Mouse (Mus musculus) 3T3-L1 (cell line): ENCODE results near the gene Serpinb8.

Experiments
- DNase-seq: peaks from one replicate; pipeline ENCODE4 v3.0.0-alpha.2; 2015; ENCODE audit warnings: low read depth, low spot score

Gene Serpinb8

DNA sequence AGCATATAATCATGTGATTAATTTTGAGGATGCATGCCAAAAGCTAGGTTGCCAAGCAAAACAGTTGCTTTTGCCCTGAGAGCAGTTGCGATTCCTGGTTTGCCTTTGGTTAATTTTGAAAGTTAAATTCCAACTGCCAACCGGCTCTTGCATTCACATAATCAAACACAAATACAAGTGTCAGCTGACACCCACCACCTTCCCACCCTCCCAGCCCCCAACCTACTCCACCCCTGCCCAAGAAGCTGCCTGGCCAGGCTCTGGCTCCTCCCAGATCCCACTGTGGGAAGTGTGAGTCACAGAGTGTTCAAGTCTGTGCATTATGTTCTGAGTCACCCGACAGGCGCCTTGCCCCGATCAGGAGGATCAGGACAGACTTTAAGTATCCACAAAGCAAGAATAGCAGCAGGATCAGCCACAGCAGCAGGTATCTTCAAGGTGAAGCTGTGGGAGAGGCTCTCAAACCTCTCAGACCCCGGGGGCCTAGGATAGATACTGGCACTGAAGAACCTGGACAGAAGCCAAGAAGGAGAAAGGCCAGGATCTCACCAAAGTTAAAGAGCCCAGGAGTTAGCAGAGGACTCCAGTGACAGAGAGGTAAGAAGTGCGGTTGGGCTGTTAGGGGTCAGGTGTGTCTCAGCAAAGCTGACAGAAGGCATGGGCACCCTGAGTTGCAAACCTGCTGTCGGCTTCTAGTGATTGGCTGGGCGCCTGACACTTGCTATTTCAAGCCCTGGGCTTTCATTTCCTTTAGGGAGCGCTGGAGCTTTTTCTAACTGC lies at the start of gene Serpinb8:
Serpinb8 (plus strand) TSS at position 316 of the 780 bp plus-strand sequence.
- DNase-seq, result peak; percentile 95

DNA sequence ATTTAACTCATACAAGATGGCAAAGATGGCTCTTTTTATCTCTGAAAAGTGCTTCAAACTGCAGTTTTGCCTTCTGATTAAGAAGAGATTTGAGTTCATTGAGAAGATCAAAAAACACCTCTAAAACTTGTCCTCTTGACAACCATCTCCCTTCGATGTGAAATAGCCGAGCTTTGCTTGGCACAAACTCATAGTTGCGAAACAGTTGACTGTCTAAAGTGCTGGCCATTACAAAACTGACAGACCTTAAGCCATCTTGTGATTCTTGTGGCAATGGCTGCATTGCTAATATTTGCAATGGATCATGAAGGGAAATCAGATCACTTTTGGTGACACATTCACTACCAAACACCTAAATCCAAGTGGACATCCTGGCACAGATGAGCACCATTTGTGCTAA lies 30.3 kb upstream of the Serpinb8 start:
- no peak for DNase-seq

DNA sequence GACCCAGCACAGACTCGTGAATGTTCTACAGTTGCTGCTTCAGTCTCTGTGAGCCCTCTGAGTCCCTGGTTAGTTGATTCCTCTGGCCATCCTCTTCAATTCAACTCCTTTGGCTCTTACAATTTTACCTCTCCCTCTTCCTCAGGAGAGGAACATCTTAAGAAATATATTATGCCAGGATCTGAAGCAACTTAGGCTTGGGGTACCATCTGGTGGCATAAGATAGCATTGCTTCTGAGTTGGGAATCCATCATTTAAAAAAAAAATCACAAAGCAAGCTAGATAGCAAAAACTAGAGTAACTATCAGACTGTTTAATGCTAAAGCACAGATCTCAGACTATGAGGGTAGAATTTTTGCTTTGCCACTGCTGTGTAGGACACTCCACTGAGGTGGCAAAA lies 27.7 kb upstream of the Serpinb8 start:
- peak; percentile 64 for DNase-seq

DNA sequence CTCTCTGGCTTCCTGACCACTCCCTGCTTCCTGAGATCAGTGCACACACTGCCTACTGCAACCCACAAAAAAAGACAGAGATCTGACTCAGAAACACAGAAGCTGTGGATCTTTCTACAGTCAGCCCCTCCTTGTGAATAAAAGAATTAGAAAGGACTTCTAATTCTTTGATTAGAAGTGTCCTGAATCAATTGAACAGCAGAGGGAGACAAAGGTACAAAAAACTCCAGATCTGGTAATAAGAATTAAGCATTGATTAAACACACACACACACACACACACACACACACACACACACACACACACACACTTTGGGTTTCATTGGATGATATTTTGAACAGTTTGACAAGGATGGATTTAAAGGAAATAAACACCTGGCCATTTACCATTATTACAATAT lies 24.2 kb upstream of the Serpinb8 start:
- peak; percentile 54 for DNase-seq

DNA sequence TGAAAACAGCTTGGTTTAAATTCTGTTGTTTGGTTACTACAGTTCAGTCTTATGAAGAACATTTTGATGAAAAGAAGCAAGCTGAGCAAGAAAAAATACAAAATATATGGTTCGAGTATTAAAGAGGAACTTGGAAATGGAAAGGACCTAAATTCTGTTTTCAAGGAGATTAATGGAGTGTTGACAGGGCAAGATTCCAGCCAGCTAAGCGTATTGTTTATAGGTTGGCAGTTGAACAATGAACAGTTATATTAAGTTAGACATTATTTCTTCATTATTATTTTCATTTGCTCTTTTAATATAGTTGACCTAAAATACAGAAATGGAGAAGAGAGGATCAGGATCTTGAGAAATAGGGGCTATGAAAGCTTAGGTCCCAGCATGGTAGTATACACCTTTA lies 13.7 kb upstream of the Serpinb8 start:
- DNase-seq, result peak; percentile 31

DNA sequence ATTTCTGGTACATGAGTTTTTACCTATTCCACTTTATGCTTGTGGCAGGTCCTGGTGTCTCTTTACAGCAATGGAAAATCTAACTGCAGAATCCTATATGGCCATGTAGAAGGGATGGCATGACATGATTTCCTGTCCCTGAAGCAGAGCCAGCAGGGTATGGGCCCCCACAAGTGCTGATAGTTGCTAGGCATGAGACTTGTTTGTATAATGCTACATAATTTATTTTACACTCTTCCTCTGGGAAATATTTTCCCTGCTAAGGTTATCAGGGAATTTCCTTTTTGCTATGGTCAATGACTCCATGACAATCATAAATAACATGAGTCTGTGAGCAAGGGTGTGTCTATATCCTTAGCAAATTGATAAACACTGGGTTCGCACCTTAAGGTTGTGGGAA lies 12.3 kb upstream of the Serpinb8 start:
- DNase-seq, result no peak

DNA sequence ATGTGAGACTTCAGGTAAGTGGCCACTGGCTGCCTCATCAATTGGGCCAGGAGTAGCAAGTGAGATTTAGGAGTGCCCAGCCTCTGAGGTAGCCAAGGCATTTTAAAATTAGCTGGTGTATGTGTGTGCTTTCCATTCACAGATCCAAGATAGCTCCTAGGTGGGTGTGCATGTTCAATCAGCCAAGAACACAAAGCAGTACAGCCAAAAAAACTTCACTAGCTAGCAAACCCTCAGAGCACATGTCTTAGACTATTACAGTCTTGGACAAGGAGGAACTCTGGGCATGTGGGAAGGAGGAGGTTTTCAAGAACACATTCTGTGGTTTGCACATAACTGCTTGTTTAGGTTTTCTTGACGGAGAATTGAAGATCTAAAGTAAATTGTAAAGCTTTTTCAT lies 8.6 kb upstream of the Serpinb8 start:
- DNase-seq, result no peak

DNA sequence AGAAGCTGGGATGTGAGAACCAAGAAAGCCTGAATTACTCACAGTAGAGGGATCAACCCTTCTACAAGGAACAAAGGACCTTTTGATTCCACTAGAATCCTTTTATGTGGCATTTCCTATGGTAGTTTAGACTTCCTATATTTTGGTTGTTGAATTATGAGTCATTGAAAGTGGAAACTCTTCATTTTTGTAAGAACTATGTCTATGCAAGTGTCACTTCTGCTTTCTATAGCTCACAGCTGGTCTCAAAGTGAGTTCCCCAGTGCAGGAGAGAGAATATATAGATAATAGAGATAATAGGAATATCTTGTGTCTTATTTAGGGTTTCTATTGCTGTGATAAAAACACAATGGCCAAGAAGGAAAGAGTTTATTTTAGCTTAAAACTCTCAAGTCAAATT lies 6.9 kb upstream of the Serpinb8 start:
- peak; percentile 39 for DNase-seq

DNA sequence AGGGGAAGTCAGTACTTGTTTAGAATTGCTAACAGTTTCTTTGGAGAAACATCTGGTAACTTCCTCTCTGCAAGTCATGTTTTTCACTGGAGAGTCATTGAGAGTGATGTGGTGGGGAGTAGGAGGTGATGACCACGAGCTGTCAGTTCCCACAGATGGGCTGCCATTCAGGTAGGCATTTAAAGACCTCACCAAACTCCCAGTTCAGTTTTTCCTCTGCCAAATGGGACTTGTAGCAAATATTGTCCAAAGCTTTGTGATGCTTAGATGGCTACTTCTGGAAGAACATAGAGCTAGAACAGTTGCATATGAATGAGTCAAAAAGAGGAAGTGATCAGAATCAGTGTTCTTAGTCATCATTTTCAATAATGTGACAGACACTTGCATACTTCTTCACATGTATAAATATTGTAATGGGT lies 5.8 kb upstream of the Serpinb8 start:
- DNase-seq, result no peak

DNA sequence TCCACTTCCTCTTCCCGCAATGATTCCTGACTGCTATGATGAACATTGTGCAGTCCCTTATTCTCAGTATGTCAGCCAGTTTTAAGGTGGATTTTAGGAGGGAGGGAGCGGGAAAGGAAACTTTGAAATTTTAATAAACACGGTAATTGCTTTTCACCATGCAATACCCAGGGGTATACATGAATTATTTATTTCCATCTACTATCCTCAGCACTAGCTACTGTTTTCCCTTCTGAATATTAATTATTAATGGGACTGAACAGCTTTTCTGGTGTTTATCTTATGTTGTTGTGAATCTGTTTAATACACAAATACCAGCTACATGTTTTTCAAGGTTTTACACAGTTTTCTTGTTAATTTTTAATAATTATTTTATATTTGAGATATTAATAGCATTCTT lies 4.9 kb upstream of the Serpinb8 start:
- no peak for DNase-seq

DNA sequence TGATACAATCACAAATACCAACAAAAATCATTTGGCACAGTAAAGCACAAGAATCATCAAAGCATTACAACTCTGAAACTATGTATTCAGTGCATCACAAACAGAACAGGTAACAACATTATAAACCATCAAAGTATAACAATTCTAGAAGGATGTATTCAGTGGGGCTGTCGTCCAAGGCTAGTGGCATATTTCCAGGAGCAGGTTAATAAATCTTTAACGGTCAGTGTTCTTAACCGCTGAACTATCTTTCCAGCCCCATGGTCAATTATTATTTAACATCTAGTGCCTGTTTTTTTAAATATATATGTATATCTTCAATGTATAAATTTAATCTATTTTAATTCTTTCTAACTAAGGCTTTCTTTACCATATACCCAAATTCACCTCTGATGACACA lies 3.6 kb upstream of the Serpinb8 start:
- DNase-seq, result no peak

DNA sequence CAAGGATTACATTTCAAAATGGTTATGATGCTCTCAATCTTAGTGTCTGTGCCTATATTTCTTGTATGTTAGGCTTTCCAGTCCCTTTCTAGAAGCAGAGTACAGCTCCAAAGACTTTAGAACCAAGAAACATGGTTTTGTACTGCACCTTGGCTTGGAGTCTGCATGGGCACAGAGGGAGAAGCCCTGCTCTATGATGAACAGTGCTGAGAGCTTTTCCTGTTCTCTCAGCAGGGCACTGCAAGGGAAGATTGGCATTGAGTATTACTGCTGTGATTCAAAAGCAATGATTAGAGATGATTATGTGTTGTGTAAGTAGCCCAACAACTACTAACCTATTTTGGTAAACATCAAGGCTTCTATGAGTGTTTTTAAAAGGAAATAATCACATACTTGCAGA lies 1.6 kb upstream of the Serpinb8 start:
- DNase-seq, result no peak

DNA sequence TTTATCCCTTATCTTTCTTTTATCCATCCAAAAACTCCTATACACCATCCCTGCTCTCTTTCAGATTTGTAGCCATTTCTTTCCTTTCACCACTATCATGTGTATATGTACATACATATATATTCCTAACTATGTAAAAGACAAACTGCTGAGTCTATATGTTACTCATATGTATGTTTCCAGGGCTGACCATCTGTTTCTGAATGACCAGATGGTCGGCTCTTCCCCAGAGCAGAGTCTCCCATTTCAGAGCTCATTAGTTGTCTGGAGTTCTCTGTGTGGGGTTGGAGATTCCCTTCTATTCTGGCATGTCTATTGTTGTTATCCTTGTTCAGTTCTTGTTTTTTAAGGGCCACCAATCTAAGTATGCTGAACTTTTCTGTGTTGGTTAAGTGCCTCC lies 1.2 kb upstream of the Serpinb8 start:
- DNase-seq, result no peak

DNA sequence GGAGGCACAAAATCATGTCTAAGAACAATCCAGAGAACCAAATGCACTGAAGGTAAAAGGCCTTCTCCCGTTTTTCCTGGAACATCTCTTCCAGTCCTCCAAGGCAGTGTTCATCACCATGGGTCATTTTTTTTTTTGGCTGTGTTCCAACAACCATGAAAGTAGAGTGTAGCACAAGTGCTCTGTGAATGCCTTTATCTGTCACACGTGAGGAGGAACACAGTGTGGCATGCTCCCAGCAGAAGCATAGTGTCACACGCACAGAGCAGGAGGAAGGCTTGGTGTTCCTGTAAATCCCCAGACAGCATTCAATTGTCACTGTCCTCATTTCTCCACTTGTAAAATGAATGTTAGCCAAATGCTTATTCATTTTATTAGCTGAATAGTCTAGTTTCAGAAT lies 2.8 kb downstream of the Serpinb8 start:
- DNase-seq, result no peak

DNA sequence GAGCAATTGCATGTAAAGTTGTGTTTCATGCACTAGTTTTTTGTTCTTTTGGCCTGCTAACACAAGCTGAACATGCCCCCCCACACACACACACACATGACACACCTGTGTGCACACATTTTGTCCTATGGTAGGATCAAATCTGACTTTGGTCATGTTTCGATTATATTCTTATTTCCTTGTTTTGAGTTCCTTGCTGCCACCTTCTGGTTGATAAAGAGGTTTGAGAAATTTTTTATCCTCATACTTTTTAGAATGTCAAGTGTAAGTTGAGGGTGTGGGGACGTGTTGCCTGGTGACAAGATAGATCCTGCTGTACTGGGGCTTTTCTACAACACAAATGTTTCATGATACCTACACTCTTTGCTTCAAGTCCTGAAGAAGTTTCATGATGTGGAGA lies 3.7 kb downstream of the Serpinb8 start:
- peak; percentile 48 for DNase-seq

DNA sequence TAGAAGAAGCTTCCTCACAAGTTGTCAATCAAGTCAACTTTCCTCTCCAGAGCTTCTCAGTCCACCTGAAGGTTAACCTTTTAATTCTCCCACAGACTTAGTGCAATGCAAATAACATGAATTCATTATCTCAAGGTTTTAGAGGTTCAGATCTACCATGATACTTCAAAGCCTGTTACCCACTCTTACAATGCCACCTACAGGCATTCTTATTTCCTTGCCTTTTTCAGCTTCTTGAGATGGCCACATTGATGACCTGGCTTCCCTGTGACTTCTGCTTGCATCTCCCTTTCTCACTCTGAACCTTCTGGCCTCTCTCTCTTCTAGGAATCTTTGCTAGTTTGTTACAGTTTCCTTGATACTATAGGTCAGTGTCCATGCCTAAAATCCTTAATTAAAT lies 7.1 kb downstream of the Serpinb8 start:
- no peak for DNase-seq

DNA sequence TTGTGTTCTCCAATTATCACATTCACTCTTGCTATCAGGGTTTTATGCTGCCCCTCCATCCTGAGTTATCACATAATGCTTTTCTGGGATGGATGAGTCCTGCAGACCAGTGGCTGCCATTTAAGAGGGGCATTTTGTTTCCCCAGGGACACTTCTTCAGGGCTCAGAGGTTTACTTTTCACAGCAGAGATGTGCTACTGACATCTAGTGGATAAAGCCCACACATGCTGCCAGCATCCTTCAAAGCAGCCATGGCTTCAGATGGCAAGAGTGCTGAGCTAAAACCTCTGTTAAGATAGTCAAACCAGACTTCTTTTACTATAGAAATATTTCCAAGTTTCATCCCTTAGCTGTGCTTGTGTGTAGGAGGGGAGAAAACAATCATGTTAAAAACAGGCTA lies 8.7 kb downstream of the Serpinb8 start:
- peak; percentile 54 for DNase-seq

DNA sequence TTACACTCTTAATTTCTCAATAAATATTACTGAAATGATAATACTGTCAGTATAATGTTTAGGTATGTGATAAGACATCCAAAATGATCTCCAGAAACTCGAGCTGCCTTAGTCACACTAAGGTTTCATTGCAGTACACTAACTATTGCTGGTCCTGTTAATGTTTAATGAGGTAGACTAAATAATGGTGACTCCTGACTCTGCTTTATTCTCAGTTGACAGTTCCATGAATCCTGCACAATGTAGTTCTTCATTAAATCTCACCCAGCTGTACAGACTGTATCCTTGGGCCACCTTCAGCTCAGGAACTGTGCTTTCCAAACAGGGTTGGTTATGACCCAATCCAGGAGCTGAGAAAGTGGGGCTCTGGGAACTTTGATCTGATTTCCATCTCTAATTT lies 19.1 kb downstream of the Serpinb8 start:
- no peak for DNase-seq

DNA sequence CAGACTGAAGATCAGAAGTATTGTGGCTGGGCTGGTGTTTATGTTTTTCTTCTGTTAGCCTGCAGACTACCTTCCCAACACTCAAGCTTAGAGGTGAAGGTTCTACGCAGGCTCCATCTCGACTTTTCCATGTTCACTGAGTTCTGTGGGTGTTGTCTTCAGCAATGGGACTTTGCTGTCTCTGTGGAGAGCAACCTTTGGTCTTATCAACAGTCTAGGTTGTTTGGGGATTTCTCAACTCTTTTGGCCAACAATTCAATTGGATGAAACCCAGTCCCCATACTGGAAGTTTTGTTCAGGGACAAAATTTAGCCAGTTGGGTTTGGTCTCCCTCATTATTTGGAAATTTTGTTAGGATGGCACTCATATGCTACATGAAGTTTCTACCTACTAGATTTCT lies 24.3 kb downstream of the Serpinb8 start:
- no peak for DNase-seq

DNA sequence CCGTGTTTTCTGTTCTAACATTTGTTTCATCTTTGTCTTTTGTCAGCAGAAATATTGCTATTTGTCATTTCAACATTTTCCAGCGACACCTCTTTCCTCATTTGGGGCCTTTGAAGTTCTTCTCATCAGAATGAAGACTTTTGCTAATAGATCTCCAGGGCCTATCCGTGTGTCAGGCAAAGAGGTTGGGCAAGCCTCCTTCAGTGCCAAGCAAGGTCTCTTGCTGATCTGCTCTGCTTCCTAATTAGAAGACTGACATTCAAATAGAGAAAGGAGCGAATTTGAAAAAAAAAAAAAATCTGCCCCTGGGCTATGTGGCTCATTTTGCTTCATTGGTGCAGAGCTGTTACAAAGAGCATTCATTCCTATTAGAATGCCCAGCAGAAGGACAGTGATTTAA lies 32.2 kb downstream of the Serpinb8 start:
- no peak for DNase-seq

DNA sequence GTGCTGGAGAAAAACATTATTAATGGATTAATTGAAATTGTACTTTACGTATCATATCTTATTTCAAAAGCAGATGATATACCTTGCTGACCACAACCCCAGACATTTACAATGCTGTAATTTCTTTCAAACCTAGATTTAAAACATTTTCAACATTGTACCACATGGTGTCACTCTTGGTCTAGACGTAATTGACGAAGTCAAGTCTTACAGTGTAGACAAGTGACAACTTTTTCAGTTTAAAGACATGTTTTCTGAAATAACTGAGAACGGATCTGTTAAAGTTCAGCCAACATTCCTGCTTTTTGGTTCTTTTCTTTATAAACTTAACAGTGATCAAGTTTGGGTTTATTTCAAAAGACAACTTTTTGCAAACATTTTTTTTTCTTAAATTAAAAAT lies 46.1 kb downstream of the Serpinb8 start:
- DNase-seq, result peak; percentile 58

DNA sequence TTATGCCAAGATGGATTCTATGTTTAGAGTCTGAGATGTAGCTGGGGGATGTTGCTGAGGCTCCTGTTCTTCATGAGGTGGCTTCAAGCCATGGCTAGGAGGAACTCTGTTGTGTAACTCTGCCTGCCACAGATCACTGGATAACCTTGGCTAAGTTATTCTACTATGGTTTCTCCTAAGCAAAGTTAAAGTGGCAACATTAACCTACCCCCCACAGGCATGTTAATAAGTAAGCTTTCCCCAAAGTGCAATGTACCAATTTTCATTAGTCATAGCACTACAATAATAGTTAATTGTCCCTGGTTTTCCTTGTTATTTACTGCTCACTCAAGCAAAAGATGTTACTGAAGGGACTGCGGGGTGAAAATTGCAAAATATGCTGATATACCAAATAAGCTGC lies 48.2 kb downstream of the Serpinb8 start:
- DNase-seq, result no peak

DNA sequence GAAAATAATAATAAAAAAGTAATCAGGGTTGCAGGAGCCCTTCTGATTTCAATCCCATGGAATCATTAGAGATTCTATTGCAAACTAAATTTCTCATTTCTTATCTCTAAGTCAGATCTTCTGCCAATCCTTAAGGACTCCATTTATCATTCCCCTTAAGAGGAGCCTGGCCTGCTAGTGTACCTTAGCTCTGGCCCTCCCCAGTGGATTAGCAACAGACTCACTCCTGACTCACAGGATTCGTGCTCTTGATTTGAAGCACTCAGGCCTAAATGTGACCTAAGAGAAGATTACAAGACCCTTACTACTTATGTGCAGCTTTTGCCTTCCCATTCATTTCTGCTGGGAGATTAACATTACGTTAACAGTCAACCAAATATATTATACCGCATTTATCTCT lies 48.7 kb downstream of the Serpinb8 start:
- no peak for DNase-seq
